Mouse (Mus musculus): ENCODE data around the gene Olfr303. TPM values are rescaled to one million over a fixed set of nuclear protein-coding genes. Genes with fewer than 3 reads are reported as not detected.
"Not testable (repeated sequence)": the region's sequence is repeated elsewhere in the genome, so short reads cannot be mapped to it uniquely, and the experiment has no call there.

Olfr303 gene
- polyA plus RNA-seq (2015; fragmentation: Nextera tagmentation; extraction: Ambion mirVana), result not detected in 2 replicates

DNA sequence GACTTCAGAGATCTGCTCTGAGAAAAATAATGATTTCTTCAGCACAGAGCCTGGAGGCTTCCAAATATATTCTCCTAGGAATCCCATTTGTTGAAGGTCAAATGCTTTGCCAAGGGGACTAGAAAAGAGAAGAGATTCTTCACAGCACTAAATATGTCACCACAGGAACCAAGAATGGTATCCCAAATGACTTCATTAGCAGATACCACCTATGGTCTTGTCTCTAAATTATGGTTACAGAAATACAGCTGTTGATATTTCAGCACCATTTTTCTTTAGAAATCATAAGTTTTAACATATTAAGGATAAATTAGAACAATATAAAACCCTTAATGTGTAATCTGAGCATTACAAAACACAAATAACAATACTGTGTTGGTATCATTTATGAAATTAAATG, at the start of gene Olfr303:
Olfr303 (minus strand) TSS at position 101 of the 400 bp plus-strand sequence.
- no peaks in the 10 kb centered on the region for H3K36me3 ChIP-seq (ENCODE audit: control insufficient read depth, insufficient read depth)
- no peaks in the 10 kb centered on the region for H3K9me3 ChIP-seq (ENCODE audit: control insufficient read depth, low read length)
- H3K4me2 ChIP-seq (ENCODE audit: low read length), result no peak within 1 kb of the TSS
- no peaks in the 10 kb centered on the region for H3K4me1 ChIP-seq (replicated peaks; ENCODE audit: control insufficient read depth, insufficient read depth, low read length)
- H3K27me3 ChIP-seq (replicated peaks; ENCODE audit: control insufficient read depth, insufficient read depth, low read length), result no peaks in the 10 kb centered on the region
- H3K4me3 ChIP-seq (replicated peaks; ENCODE audit: low read length), result no peak within 1 kb of the TSS
- H3K27ac ChIP-seq (ENCODE audit: low read length), result no peak within 1 kb of the TSS
- H3K9ac ChIP-seq (replicated peaks; ENCODE audit: low read depth, low read length), result no peak within 1 kb of the TSS
- no peak for ATAC-seq

DNA sequence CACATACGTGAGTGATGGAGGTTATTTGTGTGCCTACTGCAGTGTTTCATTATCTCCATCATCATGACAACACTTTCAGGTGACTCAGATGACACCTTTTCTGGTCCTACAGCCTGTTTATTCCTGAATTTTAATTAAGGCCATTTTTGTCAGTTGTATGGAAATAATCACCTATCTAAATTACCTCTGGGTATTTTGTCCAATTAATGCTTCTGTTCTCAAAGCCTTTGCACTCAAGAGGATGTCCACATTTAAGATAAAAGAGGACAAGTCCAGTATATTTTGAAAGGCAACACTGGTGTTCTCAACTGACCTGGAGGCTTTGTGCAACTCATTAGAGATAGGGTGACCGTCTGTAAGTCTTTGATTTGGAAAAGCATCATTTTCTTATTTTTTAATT, 6.0 kb upstream of the Olfr303 start, which contains the start of gene Olfr301:
Olfr301 (plus strand) TSS at position 301 of the 400 bp plus-strand sequence.
- no peak within 1 kb of the TSS for H3K27ac ChIP-seq (ENCODE audit: low read length)
- H3K4me3 ChIP-seq (replicated peaks; ENCODE audit: low read length), result no peak within 1 kb of the TSS
- no peaks in the 10 kb centered on the region for H3K4me1 ChIP-seq (replicated peaks; ENCODE audit: control insufficient read depth, insufficient read depth, low read length)
- no peaks in the 10 kb centered on the region for H3K27me3 ChIP-seq (replicated peaks; ENCODE audit: control insufficient read depth, insufficient read depth, low read length)
- WGBS, result 84% methylated on average over 2 of the region's 2 CpGs
- no peak for ATAC-seq
- H3K4me2 ChIP-seq (ENCODE audit: low read length), result no peak within 1 kb of the TSS
- H3K9me3 ChIP-seq (ENCODE audit: control insufficient read depth, low read length), result no peaks in the 10 kb centered on the region
- H3K9ac ChIP-seq (replicated peaks; ENCODE audit: low read depth, low read length), result no peak within 1 kb of the TSS
- no peaks in the 10 kb centered on the region for H3K36me3 ChIP-seq (ENCODE audit: control insufficient read depth, insufficient read depth)

DNA sequence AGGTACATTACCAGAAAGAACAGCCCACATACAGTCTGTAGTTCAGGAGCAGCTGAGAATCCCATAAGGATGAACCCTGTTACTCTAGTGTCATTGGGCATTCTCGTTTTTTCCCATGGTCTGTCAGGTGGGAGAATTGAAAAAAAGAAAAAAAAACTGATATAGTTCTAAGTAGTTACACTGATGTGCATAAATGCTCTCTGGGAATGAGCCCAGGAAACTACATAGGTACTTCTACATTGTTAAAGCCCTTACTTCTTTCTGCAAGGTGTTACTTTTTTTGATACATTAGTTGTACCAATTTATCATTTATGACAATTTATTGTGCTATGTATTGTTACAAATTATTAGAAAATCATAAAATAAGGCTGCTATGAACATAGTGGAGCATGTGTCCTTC, 11.0 kb downstream of the Olfr303 start, which contains the start of gene Olfr304:
Olfr304 (minus strand) TSS at position 101 of the 400 bp plus-strand sequence.
- Histone ChIP-seq H3K9ac (replicated peaks; ENCODE audit: low read depth, low read length) (no peak within 1 kb of the TSS), H3K27me3 (replicated peaks; ENCODE audit: control insufficient read depth, insufficient read depth, low read length) (no peaks in the 10 kb centered on the region), H3K36me3 (ENCODE audit: control insufficient read depth, insufficient read depth) (no peaks in the 10 kb centered on the region), H3K4me3 (replicated peaks; ENCODE audit: low read length) (no peak within 1 kb of the TSS), H3K27ac (ENCODE audit: low read length) (no peak within 1 kb of the TSS), H3K9me3 (ENCODE audit: control insufficient read depth, low read length) (no peaks in the 10 kb centered on the region), H3K4me2 (ENCODE audit: low read length) (no peak within 1 kb of the TSS), H3K4me1 (replicated peaks; ENCODE audit: control insufficient read depth, insufficient read depth, low read length) (no peaks in the 10 kb centered on the region)
- 83% methylated on average over 1 of the region's 1 CpGs for WGBS
- no peak for ATAC-seq

DNA sequence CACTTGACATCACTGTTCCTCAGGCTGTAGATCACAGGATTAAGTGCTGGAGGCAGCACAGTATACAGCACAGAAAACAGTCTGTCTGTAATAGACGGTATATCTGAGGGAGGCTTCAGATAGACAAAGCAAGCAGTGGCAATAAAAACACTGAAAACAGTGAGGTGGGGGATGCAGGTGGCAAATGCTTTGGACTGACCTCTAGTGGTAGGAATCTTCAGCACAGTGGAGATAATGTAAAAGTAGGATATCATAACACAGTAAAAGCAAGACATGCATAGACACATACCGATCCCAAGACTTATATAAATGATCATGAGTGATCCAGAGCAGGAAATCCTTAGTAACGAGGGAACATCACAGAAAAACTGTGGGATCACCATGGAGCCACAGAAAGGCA, 11.8 kb downstream of the Olfr303 start:
- Histone ChIP-seq H3K27ac (ENCODE audit: low read length) (no peak overlapping the region), H3K9ac (replicated peaks; ENCODE audit: low read depth, low read length) (no peak overlapping the region), H3K27me3 (replicated peaks; ENCODE audit: control insufficient read depth, insufficient read depth, low read length) (no peaks in the 10 kb centered on the region), H3K4me1 (replicated peaks; ENCODE audit: control insufficient read depth, insufficient read depth, low read length) (no peaks in the 10 kb centered on the region), H3K4me2 (ENCODE audit: low read length) (no peak overlapping the region), H3K9me3 (ENCODE audit: control insufficient read depth, low read length) (no peaks in the 10 kb centered on the region), H3K36me3 (ENCODE audit: control insufficient read depth, insufficient read depth) (no peaks in the 10 kb centered on the region), H3K4me3 (replicated peaks; ENCODE audit: low read length) (no peak overlapping the region)
- 66% methylated on average over 3 of the region's 3 CpGs for WGBS
- no peak for ATAC-seq

DNA sequence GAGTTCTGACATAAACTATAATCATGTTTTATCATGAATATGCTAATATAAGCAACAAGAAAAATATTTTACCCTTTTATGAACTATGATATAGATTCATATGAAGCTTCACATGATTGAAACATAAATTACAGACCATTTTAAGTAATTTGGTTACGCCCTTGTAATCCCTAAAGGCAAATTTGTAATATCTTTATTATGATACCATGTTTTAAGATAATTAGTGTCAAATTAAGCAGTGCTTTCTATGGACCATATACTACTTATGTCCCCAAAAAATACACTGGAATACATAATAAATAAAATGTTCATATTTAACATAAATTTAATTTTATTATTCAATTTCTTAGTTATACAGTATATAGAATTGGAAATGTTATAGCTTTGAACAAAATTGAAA, 30.8 kb downstream of the Olfr303 start, which contains the start of gene Olfr305:
Olfr305 (minus strand) TSS at position 101 of the 400 bp plus-strand sequence.
- no peak for ATAC-seq
- Histone ChIP-seq H3K36me3 (ENCODE audit: control insufficient read depth, insufficient read depth) (no peaks in the 10 kb centered on the region), H3K4me3 (replicated peaks; ENCODE audit: low read length) (no peak within 1 kb of the TSS), H3K9me3 (ENCODE audit: control insufficient read depth, low read length) (no peaks in the 10 kb centered on the region), H3K27ac (ENCODE audit: low read length) (no peak within 1 kb of the TSS), H3K4me2 (ENCODE audit: low read length) (no peak within 1 kb of the TSS), H3K4me1 (replicated peaks; ENCODE audit: control insufficient read depth, insufficient read depth, low read length) (no peaks in the 10 kb centered on the region), H3K9ac (replicated peaks; ENCODE audit: low read depth, low read length) (no peak within 1 kb of the TSS), H3K27me3 (replicated peaks; ENCODE audit: control insufficient read depth, insufficient read depth, low read length) (no peaks in the 10 kb centered on the region)
- WGBS, result 79% methylated on average over 1 of the region's 1 CpGs

DNA sequence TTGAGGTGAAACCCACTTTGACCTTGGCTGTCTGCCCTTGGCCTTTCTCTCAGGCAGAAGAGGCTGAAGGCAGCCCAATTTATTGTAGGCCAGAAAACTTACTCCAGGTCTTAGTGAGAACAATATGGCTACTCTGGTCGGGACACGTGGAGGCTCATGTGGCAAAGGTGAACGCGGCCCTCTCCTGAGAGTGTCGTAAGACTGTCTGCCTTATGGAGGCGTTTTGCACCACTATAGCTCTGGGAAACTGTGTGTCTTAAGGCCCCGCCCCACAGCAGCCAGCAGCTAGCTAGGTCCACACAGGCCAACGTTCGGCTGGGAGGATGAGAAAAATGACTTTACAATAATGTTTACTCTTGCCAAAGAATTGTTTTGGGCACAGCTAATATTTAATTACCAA, 51.3 kb downstream of the Olfr303 start:
- not testable (repeated sequence) for H3K27me3 ChIP-seq (replicated peaks; ENCODE audit: control insufficient read depth, insufficient read depth, low read length); H3K9ac ChIP-seq (replicated peaks; ENCODE audit: low read depth, low read length); H3K4me2 ChIP-seq (ENCODE audit: low read length); H3K9me3 ChIP-seq (ENCODE audit: control insufficient read depth, low read length); H3K4me1 ChIP-seq (replicated peaks; ENCODE audit: control insufficient read depth, insufficient read depth, low read length); H3K36me3 ChIP-seq (ENCODE audit: control insufficient read depth, insufficient read depth); H3K4me3 ChIP-seq (replicated peaks; ENCODE audit: low read length); H3K27ac ChIP-seq (ENCODE audit: low read length); ATAC-seq
- WGBS, result 86% methylated on average over 9 of the region's 9 CpGs

DNA sequence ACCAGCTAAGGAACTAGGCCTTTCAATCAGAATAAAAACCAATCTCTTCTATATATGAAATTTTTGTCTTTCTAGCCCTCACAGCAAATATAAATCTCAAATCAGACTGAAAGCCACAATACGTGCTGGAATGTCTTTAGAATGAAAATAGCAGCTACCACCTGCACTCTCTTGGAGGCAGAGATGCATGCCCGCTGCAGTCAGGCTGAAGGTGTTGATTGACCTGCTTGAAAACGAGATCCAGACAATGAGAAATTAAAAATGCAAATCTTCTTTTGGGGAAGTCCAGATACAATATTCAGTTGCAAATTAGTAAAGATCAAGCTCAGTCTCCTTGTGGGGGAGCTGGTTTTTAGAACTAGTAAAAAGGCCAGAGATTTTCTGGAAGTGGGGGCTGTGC, 53.3 kb downstream of the Olfr303 start:
- WGBS, result 57% methylated on average over 3 of the region's 3 CpGs

DNA sequence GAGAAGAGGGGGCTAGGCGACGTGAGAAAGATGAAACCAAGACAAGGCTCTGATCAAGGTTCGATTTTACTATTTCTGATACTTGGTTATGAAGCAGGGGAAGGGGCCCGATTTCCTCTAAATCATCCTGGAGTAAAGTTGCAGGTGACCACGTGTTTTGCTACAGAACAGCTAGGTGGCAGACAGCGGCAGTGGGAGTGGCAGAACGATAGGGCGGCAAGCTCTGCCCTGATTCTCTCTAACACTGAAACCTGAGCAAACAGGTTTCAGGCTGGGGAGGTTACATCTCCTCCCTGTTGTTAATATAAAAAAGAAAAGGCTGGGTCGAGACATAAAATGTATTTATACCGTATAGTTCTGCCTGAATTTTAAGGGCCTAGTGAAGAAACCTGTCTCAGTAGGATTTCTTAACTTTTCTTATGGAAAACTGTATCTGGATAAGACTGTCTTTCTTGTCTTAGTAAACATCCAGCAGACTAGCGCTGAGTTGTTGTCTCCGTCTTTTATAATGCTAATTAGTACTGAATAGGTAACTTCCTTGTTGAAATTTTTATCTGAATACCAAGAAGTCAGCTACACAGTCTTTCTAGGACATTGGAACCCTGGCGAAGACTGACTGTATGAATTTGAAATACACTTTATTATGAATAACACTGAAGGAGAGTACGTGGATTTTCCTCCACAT, 54.6 kb downstream of the Olfr303 start:
- H3K4me2 ChIP-seq (ENCODE audit: low read length), result no peak overlapping the region
- 81% methylated on average over 14 of the region's 14 CpGs for WGBS
- no peak for ATAC-seq
- H3K9ac ChIP-seq (replicated peaks; ENCODE audit: low read depth, low read length), result no peak overlapping the region
- H3K27ac ChIP-seq (ENCODE audit: low read length), result no peak overlapping the region
- H3K4me1 ChIP-seq (replicated peaks; ENCODE audit: control insufficient read depth, insufficient read depth, low read length), result no peaks in the 10 kb centered on the region
- H3K4me3 ChIP-seq (replicated peaks; ENCODE audit: low read length), result no peak overlapping the region
- H3K27me3 ChIP-seq (replicated peaks; ENCODE audit: control insufficient read depth, insufficient read depth, low read length), result no peaks in the 10 kb centered on the region
- no peaks in the 10 kb centered on the region for H3K9me3 ChIP-seq (ENCODE audit: control insufficient read depth, low read length)
- H3K36me3 ChIP-seq (ENCODE audit: control insufficient read depth, insufficient read depth), result no peaks in the 10 kb centered on the region

More for the DNA sequence above, 53.3 kb downstream of the Olfr303 start:
- no peak overlapping the region for H3K4me2 ChIP-seq (ENCODE audit: low read length)
- H3K9me3 ChIP-seq (ENCODE audit: control insufficient read depth, low read length), result no peaks in the 10 kb centered on the region
- H3K27me3 ChIP-seq (replicated peaks; ENCODE audit: control insufficient read depth, insufficient read depth, low read length), result no peaks in the 10 kb centered on the region
- no peak overlapping the region for H3K27ac ChIP-seq (ENCODE audit: low read length)
- ATAC-seq, result no peak
- H3K36me3 ChIP-seq (ENCODE audit: control insufficient read depth, insufficient read depth), result no peaks in the 10 kb centered on the region
- no peak overlapping the region for H3K4me3 ChIP-seq (replicated peaks; ENCODE audit: low read length)
- H3K9ac ChIP-seq (replicated peaks; ENCODE audit: low read depth, low read length), result no peak overlapping the region
- H3K4me1 ChIP-seq (replicated peaks; ENCODE audit: control insufficient read depth, insufficient read depth, low read length), result no peaks in the 10 kb centered on the region

Data from forebrain, embryonic 16.5 days (tissue).